Mouse (Mus musculus) kidney, postnatal 0 days (tissue): Measurements from ENCODE around the gene Gm5129. TPM values are rescaled to one million over a fixed set of nuclear protein-coding genes. Genes with fewer than 3 reads are reported as not detected.
A peak's percentile ranks its signal among the peaks of the same experiment; 100 is the strongest.

Experiments used
- ATAC-seq: fragments of 200-750 bp; cut with Nextera tagmentation; replicated peaks from 2 replicates; pipeline ENCODE4 v1.8.0; 2017; ENCODE audit warnings: low read depth, moderate number of reproducible peaks, moderate TSS enrichment, moderate library complexity; ENCODE audit not compliant: low FRiP score
- DNase-seq: peaks from one replicate; pipeline ENCODE4 v3.0.0-alpha.2; 2016; ENCODE audit warnings: low spot score
- H3K27ac ChIP-seq: fragments of 300-500 bp; sonication (generic); 2 replicates; pipeline ENCODE4 v1.5.1; 2014; ENCODE audit warnings: mild to moderate bottlenecking
- H3K27me3 ChIP-seq: fragments of 300-500 bp; sonication (generic); 2 replicates; pipeline ENCODE4 v1.6.1; 2014; ENCODE audit warnings: low read length, mixed read lengths; ENCODE audit not compliant: insufficient read depth
- H3K36me3 ChIP-seq: fragments of 300-500 bp; sonication (generic); 2 replicates; pipeline ENCODE4 v1.6.1; 2014; ENCODE audit warnings: low read length, mixed read lengths; ENCODE audit not compliant: insufficient read depth
- H3K4me1 ChIP-seq: fragments of 300-500 bp; sonication (generic); replicated peaks from 2 replicates; pipeline ENCODE4 v1.6.1; 2014; ENCODE audit warnings: antibody characterized with exemption, low read length, mixed read lengths; ENCODE audit not compliant: insufficient read depth
- H3K4me2 ChIP-seq: fragments of 300-500 bp; sonication (generic); 2 replicates; pipeline ENCODE4 v1.6.1; 2014; ENCODE audit warnings: mild to moderate bottlenecking, low read length, moderate library complexity, mixed read lengths
- H3K4me3 ChIP-seq: fragments of 300-500 bp; sonication (generic); replicated peaks from 2 replicates; pipeline ENCODE4 v1.5.1; 2014; ENCODE audit warnings: low read depth, low read length
- H3K9ac ChIP-seq: fragments of 300-500 bp; sonication (generic); 2 replicates; pipeline ENCODE4 v1.6.1; 2014; ENCODE audit warnings: low read depth, low read length
- H3K9me3 ChIP-seq: fragments of 300-500 bp; sonication (generic); replicated peaks from 2 replicates; pipeline ENCODE4 v1.6.1; 2016; ENCODE audit warnings: low read length, inconsistent platforms, mixed read lengths
- CTCF ChIP-seq: IDR thresholded peaks from 2 replicates; pipeline ENCODE4 v1.5.1; 2016; ENCODE audit warnings: antibody characterized with exemption, low read depth, mild to moderate bottlenecking, moderate library complexity
- WGBS: fragments of 180-500 bp; shearing (Covaris S2); extraction: QIAGEN DNeasy Blood & Tissue Kit; methylation state at CpG from one replicate; pipeline ENCODE4 v1.1.7; 2014; 5-methylcytosine and 5-hydroxymethylcytosine counted together
- polyA plus RNA-seq: library from polyadenylated mRNA; unstranded; fragments of >200 nt; fragmentation: Nextera tagmentation; extraction: Ambion mirVana; gene quantifications from 2 replicates; pipeline ENCODE4 v1.2.1, GENCODE M21; 2015

The Gm5129 gene
- polyA plus RNA-seq, 1 experiment from 2014 or later = not detected

DNA sequence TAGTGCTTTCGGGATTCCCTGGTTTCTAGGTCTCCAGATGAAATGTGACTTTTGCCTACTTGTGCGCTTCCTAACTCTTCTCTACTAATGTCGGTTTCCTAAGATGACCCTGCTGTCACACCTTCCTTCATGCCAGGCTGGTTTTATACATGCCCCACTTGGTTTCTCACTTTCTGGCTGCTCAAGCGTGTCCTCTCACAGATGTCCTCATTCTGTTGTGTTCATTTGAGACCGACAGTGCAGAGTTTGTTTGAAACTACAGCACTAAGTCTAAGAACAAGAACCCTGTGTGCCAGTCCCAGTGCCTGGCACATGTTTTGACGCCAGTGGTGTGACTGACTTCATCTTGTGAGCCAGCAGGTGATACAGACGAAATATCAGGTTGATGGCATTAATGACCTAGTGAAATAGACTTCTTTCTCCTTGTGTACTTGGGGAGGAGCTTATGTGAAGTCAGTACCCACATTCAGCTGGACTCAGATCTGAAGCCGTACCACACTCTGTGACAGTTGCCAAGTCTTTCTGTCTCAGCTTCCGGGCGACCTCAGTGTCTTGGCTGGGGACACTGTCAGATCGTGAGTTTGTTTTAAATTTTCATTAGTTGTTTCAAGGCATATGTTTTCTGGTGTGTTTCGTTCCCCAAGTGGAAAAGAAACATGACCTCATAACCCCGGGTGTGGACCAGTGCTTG lies 37.9 kb upstream of the Gm5129 start:
- peak; percentile 65 for ATAC-seq
- peak; percentile 39 for DNase-seq
- H3K36me3 ChIP-seq = peaks cover 17% of the 10 kb centered on the region; the same call in 1 of the 2 replicates
- WGBS = 60% methylated on average over 13 of the region's 13 CpGs
- no peaks in the 10 kb centered on the region for H3K9me3 ChIP-seq
- no peak overlapping the region for H3K9ac ChIP-seq
- no peak for TF ChIP-seq CTCF
- no peak overlapping the region for H3K27ac ChIP-seq
- H3K4me2 ChIP-seq = no peak overlapping the region
- no peaks in the 10 kb centered on the region for H3K27me3 ChIP-seq
- H3K4me1 ChIP-seq = peaks cover 7% of the 10 kb centered on the region; the same call in 1 of the 2 replicates
- H3K4me3 ChIP-seq = no peak overlapping the region

DNA sequence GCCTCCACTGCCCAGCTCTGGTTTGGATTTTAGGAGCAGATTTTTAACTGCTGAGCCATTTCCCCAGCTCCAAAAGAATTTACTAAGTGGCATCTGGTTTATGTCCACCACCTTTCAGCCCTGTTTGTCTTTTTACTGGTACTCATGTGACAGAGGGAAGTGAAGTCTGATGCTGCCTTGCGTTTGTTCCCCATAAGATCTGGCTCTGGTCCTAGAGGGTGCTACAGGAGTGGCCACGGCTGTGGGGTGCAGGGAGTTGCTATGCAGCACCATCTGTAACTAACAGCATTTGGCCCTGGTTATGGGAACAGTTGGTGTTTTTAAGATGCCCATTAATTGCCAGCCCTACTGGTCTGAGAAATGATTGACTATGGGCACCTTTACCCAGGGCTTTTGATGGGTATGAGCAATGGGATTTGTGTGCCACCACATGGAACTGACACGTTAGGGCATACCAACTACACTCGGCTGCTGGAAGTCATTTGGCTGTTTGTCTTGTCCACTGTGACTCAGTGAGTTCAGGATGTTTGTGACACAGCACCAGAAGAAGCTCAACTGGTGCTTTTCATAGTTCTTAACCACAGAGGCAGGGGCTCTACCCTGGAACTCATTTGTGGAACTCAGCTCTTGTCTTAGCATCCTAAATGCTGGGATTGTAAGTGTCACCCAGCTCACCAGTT lies 37.1 kb upstream of the Gm5129 start:
- Histone ChIP-seq H3K4me2 (no peak overlapping the region), H3K4me3 (no peak overlapping the region), H3K9me3 (no peaks in the 10 kb centered on the region), H3K27ac (no peak overlapping the region), H3K9ac (no peak overlapping the region), H3K4me1 (peaks cover 7% of the 10 kb centered on the region; the same call in 1 of the 2 replicates), H3K36me3 (peaks cover 22% of the 10 kb centered on the region; the same call in 1 of the 2 replicates), H3K27me3 (no peaks in the 10 kb centered on the region)
- WGBS = 36% methylated on average over 4 of the region's 4 CpGs
- DNase-seq (peak; percentile 11), ATAC-seq (no peak)
- TF ChIP-seq CTCF = no peak

DNA sequence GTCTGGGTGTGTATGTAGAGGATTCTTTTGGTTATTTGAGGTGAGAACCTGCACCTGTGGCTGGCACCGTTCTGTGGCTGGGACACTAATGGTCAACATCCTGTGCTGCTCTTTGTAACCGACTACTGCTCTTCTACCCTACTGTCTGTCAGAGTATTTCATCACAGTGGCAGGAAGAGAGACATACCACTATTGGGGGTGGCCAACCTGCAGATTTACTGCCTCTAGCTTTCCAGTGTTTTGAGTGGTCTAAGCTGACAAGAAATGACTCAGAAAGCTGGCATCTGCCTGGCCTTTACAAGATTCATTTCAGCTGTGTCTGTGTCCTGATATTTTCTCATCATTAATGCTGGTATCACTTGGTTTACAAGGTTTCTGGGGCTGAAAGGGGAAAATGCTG lies 36.3 kb upstream of the Gm5129 start:
- Histone ChIP-seq H3K4me2 (no peak overlapping the region), H3K4me3 (no peak overlapping the region), H3K4me1 (peaks cover 7% of the 10 kb centered on the region; the same call in 1 of the 2 replicates), H3K9ac (no peak overlapping the region), H3K36me3 (peaks cover 29% of the 10 kb centered on the region; the same call in 1 of the 2 replicates), H3K9me3 (no peaks in the 10 kb centered on the region), H3K27me3 (no peaks in the 10 kb centered on the region), H3K27ac (no peak overlapping the region)
- peak; percentile 8 for DNase-seq
- WGBS = 47% methylated on average over 2 of the region's 2 CpGs
- no peak for TF ChIP-seq CTCF
- no peak for ATAC-seq

DNA sequence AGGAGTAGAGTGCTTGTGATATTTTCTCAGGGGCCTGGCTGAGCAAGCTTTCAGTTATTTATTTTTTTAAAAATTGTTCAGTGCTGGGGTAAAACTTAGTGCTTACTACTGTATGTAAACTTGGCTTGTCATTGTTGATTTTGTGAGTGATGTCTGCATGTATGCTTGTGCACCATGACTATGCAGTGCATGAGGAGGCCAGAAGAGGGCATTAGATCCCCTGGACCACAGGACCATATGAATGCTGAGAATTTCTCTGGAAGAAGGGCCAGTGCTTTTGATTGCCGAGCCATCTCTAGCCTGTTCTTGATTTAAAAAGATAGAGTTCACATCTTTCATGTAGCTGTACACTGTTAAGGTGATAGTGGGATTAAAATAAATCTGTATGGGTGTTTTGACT lies 35.2 kb upstream of the Gm5129 start:
- H3K27me3 ChIP-seq = no peaks in the 10 kb centered on the region
- H3K4me1 ChIP-seq = peaks cover 7% of the 10 kb centered on the region; the same call in 1 of the 2 replicates
- H3K9ac ChIP-seq = no peak overlapping the region
- H3K4me3 ChIP-seq = no peak overlapping the region
- no peak overlapping the region for H3K4me2 ChIP-seq
- no peaks in the 10 kb centered on the region for H3K9me3 ChIP-seq
- peaks cover 27% of the 10 kb centered on the region; the same call in 1 of the 2 replicates for H3K36me3 ChIP-seq
- H3K27ac ChIP-seq = no peak overlapping the region
- WGBS = 96% methylated on average over 1 of the region's 1 CpGs
- TF ChIP-seq CTCF = peak; percentile 56
- no peak for ATAC-seq
- peak; percentile 22 for DNase-seq

DNA sequence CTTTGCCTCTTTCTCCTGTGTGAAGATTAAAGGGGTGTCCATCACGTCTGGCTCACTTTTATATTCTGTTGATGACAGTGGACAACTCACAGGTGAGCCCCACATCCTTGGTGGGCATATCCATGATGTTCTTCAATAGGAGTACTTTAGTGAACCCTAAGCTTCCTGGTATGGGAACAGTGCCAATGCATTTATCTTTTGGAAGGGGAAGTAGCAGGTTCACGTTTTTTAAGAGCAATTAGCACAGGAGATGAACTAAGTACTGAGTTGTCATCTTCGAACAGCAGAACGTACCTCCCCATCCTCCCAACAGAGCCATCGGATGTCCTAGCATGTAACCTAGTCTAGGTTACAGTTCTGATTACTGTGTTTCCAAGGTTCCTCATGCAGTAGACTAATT lies 23.6 kb upstream of the Gm5129 start:
- Histone ChIP-seq H3K4me2 (no peak overlapping the region), H3K36me3 (peaks cover 50% of the 10 kb centered on the region), H3K27ac (no peak overlapping the region), H3K4me1 (no peaks in the 10 kb centered on the region), H3K4me3 (no peak overlapping the region), H3K9me3 (no peaks in the 10 kb centered on the region), H3K27me3 (no peaks in the 10 kb centered on the region), H3K9ac (no peak overlapping the region)
- no peak for ATAC-seq
- DNase-seq = no peak
- 77% methylated on average over 5 of the region's 5 CpGs for WGBS
- TF ChIP-seq CTCF = no peak

DNA sequence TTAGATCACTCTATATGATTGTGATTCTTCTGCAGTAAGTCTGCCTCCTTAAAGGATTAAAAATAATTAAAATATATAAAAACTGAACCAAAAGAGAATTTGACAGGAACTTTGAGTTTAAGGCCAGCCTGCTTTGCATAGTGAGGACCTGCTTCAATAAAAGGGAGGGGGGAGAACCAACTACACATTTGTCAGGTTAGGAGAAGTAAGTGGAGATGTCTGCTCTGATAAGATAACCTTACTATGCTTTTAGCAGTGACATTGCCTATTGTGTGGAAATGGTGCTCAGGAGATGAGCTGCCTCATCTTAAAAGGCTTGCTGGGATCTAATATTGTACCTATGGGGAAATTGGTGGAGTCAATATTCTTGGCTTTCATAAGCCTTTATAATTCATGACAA lies 17.2 kb upstream of the Gm5129 start:
- no peaks in the 10 kb centered on the region for H3K27me3 ChIP-seq
- H3K4me2 ChIP-seq = no peak overlapping the region
- H3K9ac ChIP-seq = no peak overlapping the region
- ATAC-seq (no peak), DNase-seq (no peak)
- no peaks in the 10 kb centered on the region for H3K9me3 ChIP-seq
- H3K27ac ChIP-seq = no peak overlapping the region
- TF ChIP-seq CTCF = no peak
- no peaks in the 10 kb centered on the region for H3K4me1 ChIP-seq
- no peak overlapping the region for H3K4me3 ChIP-seq
- peaks cover 61% of the 10 kb centered on the region for H3K36me3 ChIP-seq
